Mouse (Mus musculus) layer of hippocampus, adult 6 months (tissue): ENCODE measurements around the gene Gm44596. TPM values are rescaled to one million over a fixed set of nuclear protein-coding genes. Genes with fewer than 3 reads are reported as not detected.

Source experiments
- long read RNA-seq, 2 experiments: library from polyadenylated mRNA; unstranded; transcript quantifications; one replicate each; pipeline ENCODE4 v2.0.0; 2019 to 2020
- polyA plus RNA-seq: library from polyadenylated mRNA; unstranded; fragments of <200 nt; fragmentation: Nextera tagmentation; gene quantifications from 2 replicates; pipeline ENCODE4 v1.2.3, GENCODE M21; 2021

The Gm44596 gene
- polyA plus RNA-seq, result not detected in 2 replicates
- long read RNA-seq, experiment 1, result 0 reads
- long read RNA-seq, experiment 2, partial matches to known transcripts, result 1 of 1 reads
- long read RNA-seq, experiment 2, other reads (novel, unspliced or antisense), result 0 of 1 reads

DNA sequence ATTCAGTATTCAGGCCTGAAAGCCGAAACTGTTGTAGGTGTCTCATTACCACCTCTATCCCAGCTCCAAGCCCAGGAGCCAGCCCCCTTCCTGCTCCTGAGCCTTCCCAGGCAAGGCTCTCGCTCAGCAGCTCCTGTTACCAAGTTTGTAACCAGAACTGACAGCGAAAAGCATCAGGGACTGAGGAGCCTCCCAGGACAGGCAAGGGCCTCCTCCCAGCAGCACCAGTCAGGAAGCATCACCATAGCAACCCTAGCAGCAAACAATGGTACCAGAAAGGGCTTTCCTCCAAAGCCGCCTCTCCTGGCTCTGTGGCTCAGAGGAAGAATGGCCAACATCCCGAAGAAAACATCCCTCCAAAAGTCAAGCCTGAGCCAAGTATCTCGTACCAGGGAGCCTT lies at the start of gene Gm44596, which contains the start of gene Tex52:
Gm44596 (plus strand) TSS at position 312 of the 400 bp plus-strand sequence.
Tex52 (plus strand) TSS at position 265 of the 400 bp plus-strand sequence.

DNA sequence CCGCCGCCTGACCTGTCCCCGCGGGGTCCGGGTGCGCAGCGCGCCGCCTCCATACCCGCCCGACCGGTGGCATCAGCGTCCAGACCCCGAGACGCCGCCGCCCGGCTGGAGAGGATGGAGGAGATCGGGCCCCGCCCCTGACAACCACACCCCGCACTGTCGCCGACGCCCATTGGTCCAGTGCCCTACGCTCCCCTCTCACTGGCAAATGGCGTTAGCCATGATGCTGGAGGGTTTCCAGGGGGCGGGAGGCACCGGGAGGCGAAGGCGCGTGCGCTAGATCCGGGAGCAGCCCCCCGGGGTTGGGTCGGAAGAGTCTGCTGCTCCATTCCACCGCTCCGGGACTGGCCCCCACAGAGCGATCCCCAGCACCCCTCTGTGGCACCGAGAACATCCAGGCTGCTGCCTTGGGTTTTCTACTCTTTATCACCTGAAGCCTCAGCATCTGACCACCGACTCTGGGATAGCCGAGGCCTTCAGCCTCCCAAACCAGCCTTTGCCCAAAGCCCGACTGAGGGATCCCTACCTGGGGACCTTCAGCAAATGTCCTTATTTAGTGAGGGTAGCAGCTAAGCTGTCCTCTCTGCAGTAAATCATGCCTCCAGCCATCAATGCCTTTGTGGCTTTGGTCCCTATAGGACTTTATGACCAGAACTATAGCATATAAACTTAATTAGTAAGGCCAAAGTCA lies 19.4 kb upstream of the Gm44596 start, which contains the start of gene Tulp3:
Tulp3 (minus strand) TSS at position 126 of the 691 bp plus-strand sequence.

DNA sequence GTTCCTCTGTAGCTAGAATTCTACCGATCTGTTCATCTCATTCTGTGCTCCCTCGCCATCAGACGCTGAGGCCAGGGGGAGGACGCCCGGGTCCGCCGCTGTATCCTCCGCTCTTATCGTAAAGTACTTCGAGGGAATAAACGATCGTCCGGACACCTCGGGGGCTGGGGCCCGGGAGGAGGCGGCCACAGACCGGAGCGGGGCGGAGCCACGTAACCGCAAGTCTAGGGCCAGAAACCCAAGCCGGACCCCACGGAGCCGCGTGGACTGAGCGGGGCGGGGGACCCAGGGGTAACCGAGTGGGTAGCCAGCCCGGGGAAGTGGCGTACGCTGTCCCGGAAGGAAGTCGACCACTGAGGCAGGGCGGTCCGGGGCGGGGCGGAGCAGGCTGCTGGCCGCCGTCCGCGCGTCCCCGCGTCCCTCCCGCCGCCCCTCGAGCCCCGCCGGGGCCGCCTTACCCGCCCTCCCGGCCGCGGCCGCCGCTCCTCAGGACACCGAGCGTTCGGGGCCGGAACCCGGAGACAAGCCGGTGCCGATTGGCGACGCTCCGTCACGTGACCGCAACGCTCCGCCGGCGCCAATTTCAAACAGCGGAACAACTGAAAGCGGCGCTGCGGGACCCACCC lies 12.8 kb upstream of the Gm44596 start, which contains the start of the genes Rhno1 and Foxm1:
Rhno1 (minus strand) TSS at position 531 of the 626 bp plus-strand sequence.
Foxm1 (plus strand) TSS at position 587 of the 626 bp plus-strand sequence.

DNA sequence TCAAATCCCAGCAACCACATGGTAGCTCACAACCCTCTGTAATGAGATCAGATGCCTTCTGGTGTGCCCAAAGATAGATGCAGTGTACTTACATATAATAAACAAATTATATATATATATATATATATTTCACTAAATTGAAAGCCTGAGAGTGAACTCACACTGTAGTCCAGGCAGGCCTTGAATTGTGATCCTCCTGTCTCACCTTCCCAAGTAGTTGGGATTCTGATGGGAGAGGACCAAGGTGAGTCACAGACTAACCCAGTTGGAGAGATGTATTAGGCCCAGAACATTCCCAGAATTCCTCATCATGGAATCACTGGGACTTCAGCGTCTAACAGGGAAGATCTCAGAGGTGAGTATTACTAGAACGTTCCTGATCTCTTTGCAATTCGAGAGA lies 23.7 kb downstream of the Gm44596 start, which contains the start of gene Nrip2:
Nrip2 (plus strand) TSS at position 301 of the 400 bp plus-strand sequence.

DNA sequence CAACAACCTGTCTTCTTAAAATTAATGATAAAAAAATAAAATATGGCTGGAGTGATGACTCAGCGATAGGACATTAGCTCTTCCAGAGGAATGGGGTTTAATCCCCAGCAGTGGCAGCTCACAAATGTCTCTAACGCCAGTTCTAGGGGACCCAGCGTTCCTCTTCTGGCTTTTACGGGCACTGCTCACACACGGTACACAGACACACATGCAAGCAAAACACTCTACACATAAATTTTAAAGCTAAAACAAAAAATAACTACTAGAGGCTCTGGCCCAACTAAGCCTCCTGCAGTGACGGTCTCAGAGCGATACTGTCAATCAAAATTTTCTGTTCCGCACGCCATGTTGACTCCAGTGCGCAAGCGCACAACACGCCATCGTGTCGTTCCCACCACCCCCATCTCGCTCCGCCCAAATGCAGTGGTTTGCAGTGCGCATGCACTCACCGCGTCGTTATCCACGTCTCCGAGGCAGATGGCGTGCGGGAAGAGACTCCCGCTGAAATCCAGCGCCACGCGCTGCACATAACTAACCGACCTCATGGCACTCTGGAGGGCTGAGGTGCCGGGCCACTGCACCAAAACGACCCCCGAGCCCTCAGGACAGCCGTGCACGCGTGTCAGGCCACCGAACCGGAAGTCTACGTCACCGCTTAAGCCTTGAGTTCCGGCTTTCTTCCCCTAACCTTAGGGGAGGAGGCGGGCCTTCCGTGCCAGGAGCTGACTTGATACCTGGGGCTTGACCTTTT lies 49.1 kb downstream of the Gm44596 start, which contains the start of gene Itfg2:
Itfg2 (minus strand) TSS at position 663 of the 751 bp plus-strand sequence.

DNA sequence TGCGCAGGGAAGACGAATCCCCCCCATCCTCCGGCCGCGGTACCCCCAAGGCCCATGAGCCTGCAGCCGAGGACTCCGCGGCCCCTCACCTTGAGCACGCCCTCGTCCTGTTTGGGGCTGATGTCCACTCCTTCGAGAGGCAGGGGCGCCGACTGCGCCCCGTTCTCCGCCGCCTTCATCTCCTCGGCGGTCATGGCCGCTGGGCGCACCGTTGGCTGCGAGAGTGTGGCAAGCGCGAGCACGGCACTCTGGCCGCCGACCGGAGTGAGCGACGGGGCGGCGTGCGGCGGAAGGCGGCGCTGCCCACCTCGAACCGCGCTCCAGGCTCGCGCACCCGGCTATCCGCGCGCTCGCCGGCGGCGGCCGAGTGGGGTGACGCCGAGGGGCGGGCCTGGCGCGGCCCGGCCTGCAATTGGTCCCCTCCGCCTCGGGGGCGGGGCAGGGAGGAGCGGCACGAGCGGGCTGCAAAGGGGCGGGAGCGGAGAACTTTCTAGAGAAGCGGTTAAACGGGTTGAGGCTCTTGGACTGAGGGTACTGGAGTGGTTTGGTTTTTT lies 63.1 kb downstream of the Gm44596 start, which contains the start of gene Fkbp4:
Fkbp4 (minus strand) TSS at position 361 of the 554 bp plus-strand sequence.

Other genes starting within 250 kb of the Gm44596 start
- 27.9 and 29.0 TPM in 2 replicates for gene Tspan9, start 231.9 kb upstream of the Gm44596 start, polyA plus RNA-seq
- gene Tead4, start 74.7 kb upstream of the Gm44596 start, polyA plus RNA-seq, result 0.19 TPM in 1 of 2 replicates, not detected in the other
- 3.0 and 3.3 TPM in 2 replicates for gene Tulp3, start 19.7 kb upstream of the Gm44596 start, polyA plus RNA-seq
- 17.3 and 17.8 TPM in 2 replicates for gene Rhno1, start 12.6 kb upstream of the Gm44596 start, polyA plus RNA-seq
- gene Foxm1, start 12.5 kb upstream of the Gm44596 start, polyA plus RNA-seq, result 0.25 and 0.28 TPM in 2 replicates
- 2.2 and 2.3 TPM in 2 replicates for gene Tex52, start within 50 bp of the Gm44596 start, polyA plus RNA-seq
- 12.0 and 12.7 TPM in 2 replicates for gene Nrip2, start 23.8 kb downstream of the Gm44596 start, polyA plus RNA-seq
- gene Itfg2, start 49.4 kb downstream of the Gm44596 start, polyA plus RNA-seq, result 12.3 and 13.9 TPM in 2 replicates
- gene Fkbp4, start 63.2 kb downstream of the Gm44596 start, polyA plus RNA-seq, result 90.8 and 93.8 TPM in 2 replicates
- not detected in 2 replicates for gene Pzp, start 151.2 kb downstream of the Gm44596 start, polyA plus RNA-seq
- 42.6 and 55.8 TPM in 2 replicates for gene A2ml1, start 206.1 kb downstream of the Gm44596 start, polyA plus RNA-seq
- not detected in 2 replicates for gene Klrb1a, start 248.0 kb downstream of the Gm44596 start, polyA plus RNA-seq